Mouse (Mus musculus) heart, embryonic 12.5 days (tissue): ENCODE results near the gene Dusp16. TPM values are rescaled to one million over a fixed set of nuclear protein-coding genes. Genes with fewer than 3 reads are reported as not detected.
A peak's percentile ranks its signal among the peaks of the same experiment; 100 is the strongest.

ENCODE experiments used
- ATAC-seq: fragments of 200-750 bp; cut with Nextera tagmentation; 2 replicates; pipeline ENCODE4 v1.8.0; 2017; ENCODE audit warnings: moderate TSS enrichment, moderate library complexity; ENCODE audit not compliant: insufficient number of reproducible peaks, low FRiP score
- H3K27ac ChIP-seq: fragments of 300-500 bp; sonication (generic); 2 replicates; pipeline ENCODE4 v1.5.1; 2016; ENCODE audit warnings: mild to moderate bottlenecking, moderate library complexity; ENCODE audit not compliant: poor library complexity, severe bottlenecking
- H3K27me3 ChIP-seq: fragments of 300-500 bp; sonication (generic); replicated peaks from 2 replicates; pipeline ENCODE4 v1.6.1; 2016; ENCODE audit warnings: mild to moderate bottlenecking, moderate library complexity
- H3K36me3 ChIP-seq: fragments of 300-500 bp; sonication (generic); 2 replicates; pipeline ENCODE4 v1.6.1; 2016; ENCODE audit warnings: mild to moderate bottlenecking, moderate library complexity
- H3K4me1 ChIP-seq: fragments of 300-500 bp; sonication (generic); replicated peaks from 2 replicates; pipeline ENCODE4 v1.6.1; 2016; ENCODE audit warnings: mild to moderate bottlenecking
- H3K4me2 ChIP-seq: fragments of 300-500 bp; sonication (generic); 2 replicates; pipeline ENCODE4 v1.6.1; 2016; ENCODE audit warnings: mild to moderate bottlenecking, moderate library complexity
- H3K4me3 ChIP-seq: fragments of 300-500 bp; sonication (generic); 2 replicates; pipeline ENCODE4 v1.5.1; 2016; ENCODE audit warnings: mild to moderate bottlenecking
- H3K9ac ChIP-seq: fragments of 300-500 bp; sonication (generic); 2 replicates; pipeline ENCODE4 v1.6.1; 2016; ENCODE audit warnings: mild to moderate bottlenecking, moderate library complexity
- H3K9me3 ChIP-seq: fragments of 300-500 bp; sonication (generic); replicated peaks from 2 replicates; pipeline ENCODE4 v1.6.1; 2016; ENCODE audit warnings: mild to moderate bottlenecking, moderate library complexity
- WGBS: fragments of 180-500 bp; shearing (Covaris S2); methylation state at CpG from one replicate; pipeline ENCODE4 v1.1.7; 2016; 5-methylcytosine and 5-hydroxymethylcytosine counted together
- polyA plus RNA-seq: library from polyadenylated mRNA; unstranded; fragments of >200 nt; fragmentation: Nextera tagmentation; extraction: Ambion mirVana; gene quantifications from 2 replicates; pipeline ENCODE4 v1.2.1, GENCODE M21; 2016

Dusp16 gene
- polyA plus RNA-seq: 21.8 and 24.9 TPM in 2 replicates

DNA sequence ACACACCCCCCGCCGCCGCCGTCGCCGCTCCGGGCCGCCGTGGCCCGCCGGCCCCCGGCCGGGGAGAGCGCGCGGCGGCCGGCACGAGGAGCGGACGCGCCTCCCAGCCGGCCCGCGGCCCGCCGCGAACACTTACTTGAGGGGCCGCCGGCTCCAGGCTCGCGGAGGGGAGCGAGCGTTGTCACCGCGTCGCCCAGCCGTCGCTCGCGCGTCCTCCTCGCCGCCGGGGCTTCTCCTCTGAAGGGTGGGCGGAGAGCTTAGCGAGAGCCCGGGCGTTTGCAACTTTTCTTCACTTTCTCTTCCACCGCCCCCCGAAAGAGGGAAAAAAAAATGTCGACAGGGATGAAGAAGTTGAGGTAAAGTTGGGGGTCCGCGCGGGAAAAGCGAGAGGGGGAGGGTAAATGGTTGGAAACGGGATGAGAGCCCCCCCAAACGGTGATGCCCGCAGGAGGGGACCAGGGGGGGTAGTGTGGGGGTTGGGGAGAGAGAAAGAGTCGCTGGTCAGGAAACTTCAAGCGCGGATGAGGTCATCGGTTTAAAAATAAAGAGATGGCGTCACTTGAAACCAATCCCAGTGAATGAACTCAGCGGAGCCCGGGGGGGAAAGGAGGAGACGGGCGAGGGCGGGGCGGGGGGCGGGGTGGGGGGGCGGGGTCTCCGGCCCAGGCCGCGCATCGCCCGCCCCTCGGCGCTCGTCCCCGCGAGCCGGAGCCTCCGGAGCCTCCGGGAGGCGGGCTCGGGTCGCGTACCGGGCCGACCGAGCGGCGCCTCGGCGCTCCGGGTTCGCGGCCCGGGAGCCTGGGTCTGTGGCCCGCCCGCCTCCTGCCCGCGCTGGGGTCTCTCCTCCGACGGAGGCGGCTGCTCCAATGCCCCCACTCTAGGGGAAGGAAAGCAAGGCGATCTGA lies at the start of gene Dusp16:
Gene Dusp16 (minus strand): TSS at position 485 of the 905 bp plus-strand sequence.
- H3K27me3 ChIP-seq: no peaks in the 10 kb centered on the region
- no peaks in the 10 kb centered on the region for H3K9me3 ChIP-seq
- WGBS: 2% methylated on average over 95 of the region's 108 CpGs
- peak within 1 kb of the TSS; percentile 95 for H3K9ac ChIP-seq
- ATAC-seq: peak; percentile 93
- H3K27ac ChIP-seq: peak within 1 kb of the TSS; percentile 99
- H3K4me2 ChIP-seq: peak within 1 kb of the TSS; percentile 83
- peaks cover 3% of the 10 kb centered on the region; the same call in 1 of the 2 replicates for H3K36me3 ChIP-seq
- H3K4me1 ChIP-seq: peaks cover 27% of the 10 kb centered on the region
- peak within 1 kb of the TSS; percentile 82 for H3K4me3 ChIP-seq

GRCm38 (mm10) chr6:134840346-134840745 lies 47.9 kb upstream of the Dusp16 start:
- H3K4me3 ChIP-seq: no peak overlapping the region
- 66% methylated on average over 2 of the region's 2 CpGs for WGBS
- ATAC-seq: no peak
- no peak overlapping the region for H3K9ac ChIP-seq
- H3K27ac ChIP-seq: no peak overlapping the region
- H3K36me3 ChIP-seq: no peaks in the 10 kb centered on the region
- no peaks in the 10 kb centered on the region for H3K9me3 ChIP-seq
- no peaks in the 10 kb centered on the region for H3K4me1 ChIP-seq
- no peaks in the 10 kb centered on the region for H3K27me3 ChIP-seq
- H3K4me2 ChIP-seq: no peak overlapping the region

DNA sequence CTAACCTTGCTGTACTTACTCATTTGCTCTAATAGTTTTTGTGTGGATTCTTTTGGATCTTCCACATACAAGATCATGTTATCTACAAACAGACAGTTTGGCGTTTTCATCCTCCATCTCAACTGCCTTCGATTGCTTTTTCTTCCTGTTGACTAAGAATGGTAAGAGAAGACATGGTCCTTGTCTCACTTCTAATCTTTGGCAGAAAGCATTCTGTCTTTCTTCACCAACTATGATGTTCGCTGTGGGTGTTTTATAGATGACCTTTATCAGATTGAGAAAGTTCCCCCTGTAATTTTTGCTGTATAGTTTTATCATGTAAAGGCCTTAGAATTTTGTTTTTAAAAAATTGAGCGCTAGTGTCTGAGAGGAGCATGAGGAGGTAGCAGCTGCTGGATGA lies 45.7 kb upstream of the Dusp16 start:
- no peaks in the 10 kb centered on the region for H3K27me3 ChIP-seq
- no peak overlapping the region for H3K4me2 ChIP-seq
- no peaks in the 10 kb centered on the region for H3K4me1 ChIP-seq
- no peaks in the 10 kb centered on the region for H3K9me3 ChIP-seq
- H3K36me3 ChIP-seq: no peaks in the 10 kb centered on the region
- H3K9ac ChIP-seq: no peak overlapping the region
- no peak for ATAC-seq
- H3K27ac ChIP-seq: no peak overlapping the region
- WGBS: 81% methylated on average over 4 of the region's 4 CpGs
- no peak overlapping the region for H3K4me3 ChIP-seq

DNA sequence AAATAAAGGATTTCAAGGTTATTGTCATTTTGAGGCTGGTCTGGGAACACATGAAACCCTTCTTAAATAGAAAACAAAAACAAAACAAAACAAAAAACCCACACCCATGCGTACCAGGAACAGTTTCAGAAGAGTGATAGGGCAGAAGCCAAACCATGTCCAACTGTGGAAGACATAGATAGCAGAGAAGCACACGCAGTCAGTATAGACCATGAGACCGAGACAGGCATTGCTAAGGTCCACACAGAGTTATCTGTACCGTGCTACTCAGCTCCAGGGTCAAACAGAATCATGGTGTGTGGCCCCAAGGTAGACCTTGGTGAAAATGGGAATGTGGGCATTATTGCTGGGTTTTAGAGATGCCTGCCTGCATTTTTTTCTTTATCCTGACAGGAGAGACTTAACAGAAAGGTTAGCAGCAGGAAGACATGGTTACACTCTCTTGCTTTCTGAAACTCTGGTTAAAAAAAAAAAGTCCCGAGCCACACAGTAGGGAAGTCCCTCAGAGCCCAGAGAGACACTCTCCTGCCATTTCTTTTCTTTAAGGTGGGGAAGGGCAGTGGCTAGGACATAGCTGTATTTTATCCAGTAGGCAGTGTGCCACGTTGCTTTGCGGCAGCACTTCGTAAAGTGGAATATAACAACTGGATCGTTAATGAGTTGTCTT lies 42.3 kb upstream of the Dusp16 start:
- H3K4me2 ChIP-seq: no peak overlapping the region
- no peak overlapping the region for H3K9ac ChIP-seq
- H3K27ac ChIP-seq: no peak overlapping the region
- no peaks in the 10 kb centered on the region; the same call in 1 of the 2 replicates for H3K4me1 ChIP-seq
- no peaks in the 10 kb centered on the region for H3K9me3 ChIP-seq
- 75% methylated on average over 9 of the region's 9 CpGs for WGBS
- no peak overlapping the region for H3K4me3 ChIP-seq
- H3K27me3 ChIP-seq: no peaks in the 10 kb centered on the region
- H3K36me3 ChIP-seq: no peaks in the 10 kb centered on the region
- no peak for ATAC-seq

DNA sequence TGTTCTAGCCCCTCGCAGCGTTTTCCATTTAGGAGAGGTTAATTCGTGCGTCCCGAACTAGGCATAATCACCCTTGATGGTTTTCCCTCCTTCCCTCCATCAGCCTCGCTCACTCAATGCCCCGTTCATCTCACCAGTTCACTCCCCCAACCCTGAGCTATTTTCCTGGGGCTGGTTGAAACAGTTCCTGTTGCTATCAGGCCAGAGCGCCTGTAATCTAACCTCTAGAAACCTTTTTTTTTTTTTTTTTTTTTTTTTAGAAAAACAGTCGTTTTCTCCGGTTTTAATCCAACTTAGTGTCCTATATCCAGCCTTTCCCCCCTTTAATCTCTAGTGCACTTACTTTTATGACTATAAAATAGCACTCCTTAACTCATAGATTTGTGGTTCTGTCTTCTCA lies 38.4 kb upstream of the Dusp16 start:
- peak overlapping the region; percentile 72 for H3K9ac ChIP-seq
- 3% methylated on average over 10 of the region's 10 CpGs for WGBS

DNA sequence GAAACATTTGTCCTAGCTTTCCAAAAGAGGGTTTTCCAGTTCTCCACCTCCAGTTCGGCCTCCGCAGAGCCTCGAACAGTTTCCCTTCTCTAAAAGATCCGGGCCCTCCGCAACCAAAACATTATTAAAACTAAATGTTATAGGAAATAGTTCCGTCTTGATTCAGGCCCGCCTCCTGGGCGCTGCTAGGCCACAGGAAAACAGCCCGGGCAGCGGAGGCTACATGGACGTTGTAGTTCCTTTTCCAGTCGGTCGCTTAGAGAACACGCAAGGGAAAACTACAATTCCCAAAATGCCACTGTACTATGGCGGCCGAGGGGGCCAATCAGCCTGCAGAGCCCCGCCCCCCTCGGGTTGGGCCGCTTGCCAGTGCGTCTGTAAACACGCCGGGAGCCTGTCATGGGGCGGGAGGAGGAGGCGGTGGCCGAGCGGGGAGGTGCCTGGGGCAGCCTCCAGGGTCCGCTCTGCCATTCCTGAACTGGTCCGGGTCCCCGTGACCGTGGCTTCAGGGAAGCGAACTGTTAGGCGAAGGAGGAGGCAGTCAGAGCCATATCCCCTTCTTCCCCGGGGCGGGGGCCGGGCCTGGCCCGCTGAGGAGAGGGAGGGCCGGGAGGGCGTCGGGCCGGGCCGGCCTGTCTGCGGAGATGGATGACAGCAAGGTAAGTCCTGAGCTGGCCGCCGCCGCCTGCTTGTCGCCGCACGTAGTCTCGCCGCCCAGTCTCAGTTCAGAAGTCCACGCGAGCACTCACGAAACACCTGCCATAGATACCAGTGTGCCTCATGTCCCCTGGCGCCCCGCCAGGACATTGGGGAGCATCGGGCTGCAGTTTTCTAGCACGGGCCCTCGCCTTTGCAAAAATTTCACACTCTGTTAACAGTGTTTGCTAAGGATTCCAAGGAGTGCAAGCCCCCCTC lies 37.6 kb upstream of the Dusp16 start, which contains the start of gene Crebl2:
Gene Crebl2 (plus strand): TSS at position 369 of the 915 bp plus-strand sequence.
- ATAC-seq: peak; percentile 98
- Histone ChIP-seq H3K4me3 (peak within 1 kb of the TSS; percentile 73), H3K9me3 (no peaks in the 10 kb centered on the region), H3K4me2 (peak within 1 kb of the TSS; percentile 89), H3K9ac (peak within 1 kb of the TSS; percentile 72), H3K4me1 (peaks cover 15% of the 10 kb centered on the region), H3K36me3 (no peaks in the 10 kb centered on the region), H3K27me3 (no peaks in the 10 kb centered on the region), H3K27ac (peak within 1 kb of the TSS; percentile 93)
- under 1% methylated on average over 58 of the region's 58 CpGs for WGBS

More for the DNA sequence above, 38.4 kb upstream of the Dusp16 start:
- H3K9me3 ChIP-seq: no peaks in the 10 kb centered on the region
- no peaks in the 10 kb centered on the region for H3K36me3 ChIP-seq
- peak overlapping the region; percentile 73 for H3K4me3 ChIP-seq
- H3K27me3 ChIP-seq: no peaks in the 10 kb centered on the region
- peaks cover 15% of the 10 kb centered on the region for H3K4me1 ChIP-seq
- no peak for ATAC-seq
- H3K4me2 ChIP-seq: peak overlapping the region; percentile 89
- H3K27ac ChIP-seq: peak overlapping the region; percentile 93

DNA sequence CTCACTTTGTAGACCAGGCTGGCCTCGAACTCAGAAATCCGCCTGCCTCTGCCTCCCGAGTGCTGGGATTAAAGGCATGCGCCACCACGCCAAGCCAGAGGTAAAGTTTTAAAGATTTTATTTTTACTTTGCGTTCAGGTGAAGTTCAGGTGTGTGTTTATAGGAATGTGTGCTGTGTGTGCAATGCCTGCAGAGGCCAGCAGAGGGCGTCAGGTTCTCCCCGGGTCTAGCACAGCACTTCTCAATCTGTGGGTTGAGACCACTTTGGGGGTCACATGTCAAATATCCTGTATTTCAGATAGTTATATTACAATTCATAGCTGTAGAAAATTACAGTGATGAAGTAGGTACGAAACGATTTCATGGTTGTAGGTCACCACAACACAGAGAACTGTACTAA lies 30.4 kb upstream of the Dusp16 start:
- H3K4me2 ChIP-seq: no peak overlapping the region

GRCm38 (mm10) chr6:134820411-134820810 lies 28.0 kb upstream of the Dusp16 start:
- Histone ChIP-seq H3K4me3 (no peak overlapping the region), H3K4me1 (peaks cover 8% of the 10 kb centered on the region), H3K9me3 (no peaks in the 10 kb centered on the region), H3K4me2 (no peak overlapping the region), H3K27me3 (no peaks in the 10 kb centered on the region), H3K9ac (no peak overlapping the region), H3K27ac (no peak overlapping the region), H3K36me3 (no peaks in the 10 kb centered on the region)
- ATAC-seq: no peak
- 56% methylated on average over 6 of the region's 6 CpGs for WGBS

More for the DNA sequence above, 30.4 kb upstream of the Dusp16 start:
- Histone ChIP-seq H3K9ac (no peak overlapping the region), H3K27ac (no peak overlapping the region), H3K9me3 (no peaks in the 10 kb centered on the region), H3K4me1 (peaks cover 7% of the 10 kb centered on the region), H3K4me3 (no peak overlapping the region), H3K36me3 (no peaks in the 10 kb centered on the region), H3K27me3 (no peaks in the 10 kb centered on the region)
- WGBS: 63% methylated on average over 10 of the region's 10 CpGs
- no peak for ATAC-seq

- H3K9ac ChIP-seq: no peak overlapping the region
- H3K4me2 ChIP-seq: no peak overlapping the region
- H3K36me3 ChIP-seq: no peaks in the 10 kb centered on the region
- H3K27me3 ChIP-seq: no peaks in the 10 kb centered on the region
- WGBS: 55% methylated on average over 5 of the region's 5 CpGs
- H3K9me3 ChIP-seq: no peaks in the 10 kb centered on the region
- H3K27ac ChIP-seq: no peak overlapping the region
- H3K4me3 ChIP-seq: no peak overlapping the region
- peaks cover 8% of the 10 kb centered on the region for H3K4me1 ChIP-seq
- ATAC-seq: no peak
Measured at GRCm38 (mm10) chr6:134819741-134820140, 27.3 kb upstream of the Dusp16 start.

GRCm38 (mm10) chr6:134817051-134817928 lies 24.9 kb upstream of the Dusp16 start:
- Histone ChIP-seq H3K27ac (no peak overlapping the region), H3K9ac (no peak overlapping the region), H3K36me3 (no peaks in the 10 kb centered on the region), H3K4me3 (no peak overlapping the region), H3K9me3 (no peaks in the 10 kb centered on the region), H3K4me2 (no peak overlapping the region), H3K27me3 (no peaks in the 10 kb centered on the region), H3K4me1 (peaks cover 8% of the 10 kb centered on the region)
- WGBS: 54% methylated on average over 12 of the region's 12 CpGs
- ATAC-seq: no peak
